Mouse (Mus musculus) megakaryocyte, adult 5-6 weeks (primary cell): ENCODE data around the gene Mid1. TPM values are rescaled to one million over a fixed set of nuclear protein-coding genes. Genes with fewer than 3 reads are reported as not detected.
"Not testable (repeated sequence)": the region's sequence is repeated elsewhere in the genome, so short reads cannot be mapped to it uniquely, and the experiment has no call there.

ENCODE experiments used
- ATAC-seq: 2 replicates; pipeline ENCODE4 v1.8.0; 2016; ENCODE audit warnings: mild to moderate bottlenecking, inconsistent platforms; ENCODE audit not compliant: poor library complexity, severe bottlenecking
- total RNA-seq, 2 experiments: library from RNA; stranded (forward) in 1 of 2; stranded (reverse) in 1 of 2; fragments of 153-499, 151-499 nt in 1 of 2; fragments of 221-1000, 200-1000 nt in 1 of 2; gene quantifications; 2 replicates each; pipeline versions ENCODE4 v1.2.3 to v1.2.4; 2015 to 2017

Mid1 gene
- total RNA-seq, 2 experiments from 2014 or later, result 6.3 to 16.8 TPM

DNA sequence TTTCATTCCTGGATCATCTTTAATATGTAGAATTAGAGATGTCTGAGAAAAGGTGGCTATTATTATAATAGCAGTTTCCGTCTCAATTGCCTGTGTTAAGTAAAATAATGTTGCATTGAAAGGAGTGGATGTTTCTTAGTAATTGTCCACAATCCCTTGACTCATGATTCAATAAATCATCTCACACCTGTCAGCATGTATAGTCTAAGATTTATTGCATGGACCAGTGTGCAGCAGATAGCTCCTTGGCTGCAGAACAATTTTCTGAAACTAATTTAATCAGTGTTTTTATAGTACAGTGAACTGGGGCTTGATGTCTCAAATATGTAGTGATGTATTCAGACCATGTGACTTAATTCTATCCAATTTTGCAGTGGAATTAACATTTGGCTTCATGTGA is 265.6 kb downstream of the Mid1 start:
- ATAC-seq, result no peak

DNA sequence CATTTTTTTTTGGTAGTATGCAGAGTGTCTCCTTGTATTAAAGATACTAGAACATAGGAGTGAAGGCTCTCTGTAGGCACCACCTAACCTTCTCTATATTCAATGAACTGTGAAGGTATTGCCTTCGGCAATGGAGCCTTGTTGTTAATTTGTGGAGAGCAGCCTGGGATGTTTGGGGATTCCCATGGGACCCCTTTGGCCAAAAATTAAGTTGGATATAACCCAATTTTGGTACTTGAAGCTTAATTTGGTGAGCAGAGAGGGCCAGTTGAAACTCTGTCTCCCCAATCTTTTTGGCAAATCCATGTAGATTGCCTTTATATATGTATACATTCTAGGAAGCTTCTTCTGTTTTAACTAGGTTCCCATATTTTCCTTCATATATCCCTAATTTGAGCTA is 284.3 kb downstream of the Mid1 start:
- no peak for ATAC-seq

DNA sequence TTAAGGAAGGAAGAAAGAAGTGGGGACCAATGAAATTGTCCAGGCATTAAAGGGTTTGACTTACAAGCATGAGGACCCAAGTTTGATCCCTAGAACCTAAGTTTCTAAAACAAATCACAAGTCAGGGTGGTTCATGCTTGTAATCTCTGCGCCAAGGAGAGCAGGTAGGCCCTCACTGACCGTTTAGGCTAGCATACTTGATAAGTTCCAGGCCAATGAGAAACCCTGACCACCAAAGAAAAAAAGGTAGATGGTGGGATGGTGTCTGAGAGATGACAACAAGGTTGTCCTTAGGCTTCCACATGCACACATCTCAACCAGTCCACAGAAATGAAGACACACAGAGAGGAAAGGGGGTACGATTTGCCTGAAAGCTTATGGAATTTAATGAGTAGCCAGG is 284.8 kb downstream of the Mid1 start:
- not testable (repeated sequence) for ATAC-seq

DNA sequence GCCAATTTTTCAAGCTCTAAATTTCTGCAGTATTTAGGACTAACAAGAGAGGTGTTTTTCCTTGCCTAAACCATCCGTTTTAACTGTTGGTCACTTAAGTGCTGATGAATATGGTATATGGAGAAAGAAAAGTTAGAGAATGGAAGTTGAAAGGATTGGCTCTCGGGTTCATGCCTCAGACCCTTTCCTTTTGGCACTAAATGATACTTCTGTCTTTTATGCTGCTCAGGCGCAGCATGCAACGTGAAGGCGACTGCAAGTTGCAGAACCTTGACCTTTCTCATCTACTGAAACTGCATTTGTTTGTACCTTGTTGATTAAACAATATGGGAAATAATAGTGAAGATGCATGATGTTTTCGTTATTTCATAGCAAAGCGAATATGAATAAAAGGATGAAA is 285.5 kb downstream of the Mid1 start:
- not testable (repeated sequence) for ATAC-seq

DNA sequence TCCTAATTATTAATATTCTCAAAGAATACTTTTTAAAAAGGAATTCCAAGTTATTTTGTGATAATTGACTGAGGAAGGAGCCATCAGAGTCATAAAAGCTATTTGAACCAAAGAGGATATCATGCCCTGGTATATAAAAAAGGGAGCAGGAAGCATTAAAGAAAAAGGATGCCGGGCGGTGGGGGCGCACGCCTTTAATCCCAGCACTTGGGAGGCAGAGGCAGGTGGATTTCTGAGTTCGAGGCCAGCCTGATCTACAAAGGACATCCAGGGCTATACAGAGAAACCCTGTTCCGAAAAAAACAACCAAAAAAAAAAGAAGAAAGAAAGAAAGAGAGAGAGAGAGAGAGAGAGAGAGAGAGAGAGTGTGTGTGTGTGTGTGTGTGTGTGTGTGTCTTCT is 286.6 kb downstream of the Mid1 start:
- not testable (repeated sequence) for ATAC-seq

DNA sequence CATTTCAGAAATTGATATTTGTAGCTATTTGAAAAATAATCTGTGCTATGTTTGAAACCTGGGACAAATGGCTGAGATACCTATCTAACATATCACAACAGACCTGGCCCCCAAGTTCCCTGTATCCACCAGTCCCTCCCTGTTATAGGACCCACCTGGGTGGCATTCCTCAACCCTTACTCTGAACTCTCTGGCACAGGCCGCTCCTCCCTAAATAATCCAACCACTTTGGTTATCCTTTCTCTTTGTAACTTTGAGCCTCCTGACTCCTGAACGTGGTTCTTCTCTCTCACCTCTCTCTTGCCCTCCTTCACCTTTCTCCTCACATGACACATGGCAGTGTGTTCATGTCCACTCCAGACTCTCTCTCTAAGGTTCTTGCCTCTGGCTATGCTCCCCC is 287.1 kb downstream of the Mid1 start:
- ATAC-seq, result not testable (repeated sequence)

DNA sequence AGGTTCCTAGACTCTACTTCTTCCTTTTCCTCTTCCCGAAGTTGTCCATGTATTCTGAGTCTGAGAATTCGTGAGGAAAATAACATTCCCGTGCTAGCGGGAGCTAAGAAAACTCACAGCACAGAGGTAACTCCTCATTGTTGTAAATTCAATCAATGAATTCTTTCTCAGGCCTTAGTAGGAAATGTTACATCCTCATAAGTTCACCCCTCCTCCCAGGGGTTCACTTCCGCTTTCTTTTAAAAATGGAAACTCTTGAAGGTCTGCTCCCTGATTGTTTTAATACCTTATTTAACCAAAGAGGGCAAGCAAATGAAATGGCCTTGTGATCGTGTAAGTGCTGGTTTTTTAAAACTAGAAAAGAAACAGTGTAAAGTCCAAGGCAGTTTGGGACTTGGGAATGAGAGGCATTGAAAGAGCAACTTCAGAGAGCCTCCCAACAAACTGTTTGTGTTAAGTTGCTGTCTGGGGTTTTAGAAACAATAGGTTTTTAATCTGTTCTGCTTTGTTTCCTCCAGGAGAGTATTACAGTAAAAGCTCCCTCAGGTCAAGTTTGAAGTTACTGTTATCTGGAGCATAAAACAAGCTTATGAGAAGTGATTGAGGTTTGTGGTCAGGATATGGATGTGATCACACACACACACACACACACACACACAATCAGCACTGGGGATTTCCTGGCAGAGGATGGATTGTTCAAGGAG is 287.9 kb downstream of the Mid1 start:
- ATAC-seq, result peak; percentile 79

DNA sequence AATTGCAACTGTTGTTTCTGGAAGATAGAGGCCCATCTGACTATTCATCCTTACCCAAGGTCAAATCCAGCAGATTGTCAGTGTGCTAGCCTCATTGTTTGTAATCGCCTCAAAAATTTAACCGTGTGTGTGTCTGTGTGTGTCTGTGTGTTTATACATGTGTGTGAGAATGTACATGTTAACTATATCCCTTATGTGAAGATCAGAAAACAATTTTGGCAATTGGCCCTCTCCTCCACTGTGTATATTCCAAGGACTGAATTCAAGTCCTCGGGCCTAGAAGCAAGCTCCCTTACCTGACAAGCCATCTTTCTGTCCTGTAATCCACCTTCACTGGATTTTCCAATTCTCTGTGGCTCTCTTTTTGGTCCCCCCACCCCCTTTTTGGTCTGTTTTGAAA is 288.8 kb downstream of the Mid1 start:
- ATAC-seq, result not testable (repeated sequence)

DNA sequence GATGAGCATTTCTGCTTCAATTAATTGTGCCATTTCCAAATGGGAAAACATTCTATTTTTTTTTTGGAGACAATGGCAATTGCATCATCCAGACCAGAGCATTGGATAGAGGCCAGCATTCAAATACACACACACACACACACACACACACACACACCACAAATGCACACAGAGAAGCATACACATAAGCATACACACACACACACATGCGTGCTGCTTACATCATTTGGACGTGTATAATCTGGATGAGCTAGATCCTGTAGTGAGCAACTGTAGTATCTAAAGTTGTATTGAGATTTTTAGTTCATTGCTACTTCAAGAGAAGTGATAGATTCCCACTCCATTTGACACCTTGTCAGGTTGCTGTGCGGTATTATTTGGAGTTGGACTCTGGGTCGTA is 289.5 kb downstream of the Mid1 start:
- not testable (repeated sequence) for ATAC-seq

DNA sequence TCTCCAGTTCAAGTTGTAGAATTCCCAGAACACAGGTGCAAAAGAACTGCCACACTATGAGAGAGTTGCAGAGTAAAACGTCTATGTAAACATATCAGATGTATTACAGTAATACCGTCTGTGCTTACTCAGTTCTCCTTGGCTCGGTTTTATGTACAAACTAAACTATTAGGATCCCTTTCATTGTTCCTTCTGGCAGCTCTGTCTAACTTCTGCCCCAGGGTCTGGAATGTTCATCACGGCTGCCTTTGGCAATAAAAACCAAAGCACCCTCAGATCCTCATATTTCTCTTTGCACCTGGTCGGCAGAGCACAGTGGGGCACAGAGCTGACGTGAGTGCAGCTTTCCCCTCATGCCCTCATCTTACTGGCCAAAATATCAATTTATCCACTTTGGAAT is 290.0 kb downstream of the Mid1 start:
- ATAC-seq, result not testable (repeated sequence)

DNA sequence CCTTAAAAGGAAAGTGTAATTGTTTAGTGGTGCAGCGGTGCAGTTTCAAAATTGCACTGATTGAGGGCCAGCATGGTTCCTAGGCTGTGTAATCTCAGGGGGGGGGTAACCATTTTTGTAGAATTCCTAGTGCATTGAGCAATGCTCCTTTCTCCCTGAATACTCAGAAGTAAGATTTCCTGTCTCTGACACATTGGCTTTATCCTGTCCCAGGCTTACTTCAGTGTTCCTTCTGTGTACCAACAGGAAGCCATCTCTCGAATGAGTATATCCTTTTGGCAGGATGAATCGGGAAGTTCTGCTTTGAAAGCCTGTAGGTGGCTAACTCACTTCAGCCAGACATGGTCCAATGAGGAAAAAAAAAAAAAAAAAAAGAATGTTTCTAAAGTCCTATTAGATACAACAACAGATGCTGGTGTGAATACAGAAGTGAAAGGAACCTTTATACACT is 290.7 kb downstream of the Mid1 start:
- peak; percentile 3; the same call in 1 of the 2 replicates for ATAC-seq

DNA sequence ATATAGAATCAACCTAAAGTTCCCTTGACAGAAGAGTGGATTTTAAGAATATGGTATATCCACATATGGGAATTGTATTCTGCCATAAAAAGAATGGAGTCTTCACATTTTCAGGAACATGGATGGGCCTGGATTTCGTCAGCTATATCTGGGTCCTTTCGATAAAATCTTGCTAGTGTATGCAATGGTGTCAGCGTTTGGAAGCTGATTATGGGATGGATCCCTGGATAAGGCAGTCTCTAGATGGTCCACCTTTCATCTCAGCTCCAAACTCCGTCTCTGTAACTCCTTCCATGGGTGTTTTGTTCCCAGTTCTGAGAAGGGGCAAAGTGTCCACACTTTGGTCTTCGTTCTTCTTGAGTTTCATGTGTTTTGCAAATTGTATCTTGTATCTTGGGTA is 291.3 kb downstream of the Mid1 start:
- not testable (repeated sequence) for ATAC-seq

DNA sequence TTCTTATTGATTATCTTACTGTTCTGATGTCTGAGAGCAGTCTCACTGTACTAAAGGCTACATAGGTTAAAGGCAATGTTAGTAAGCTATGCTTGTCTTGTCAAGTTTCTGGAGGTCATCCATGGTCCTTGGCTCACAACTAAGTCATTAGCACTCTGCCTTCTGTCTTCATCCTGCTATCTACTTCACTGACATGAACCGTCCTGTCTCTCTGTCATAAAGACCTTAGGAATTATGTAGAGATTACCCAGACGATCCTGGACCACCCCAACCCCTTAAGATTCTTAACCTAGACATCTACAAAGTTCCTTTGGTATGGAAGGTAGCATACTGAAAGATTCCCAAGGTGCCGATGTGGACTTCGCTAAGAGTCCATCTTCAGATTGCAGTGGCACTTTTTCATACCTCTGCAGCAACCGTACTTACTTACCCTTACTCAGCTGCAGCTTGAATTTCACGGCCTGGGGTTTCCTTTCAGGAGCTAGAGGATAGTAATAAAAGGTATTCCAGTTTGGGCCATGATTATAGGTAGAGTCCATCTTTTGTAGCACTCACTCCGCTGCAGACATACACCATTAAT is 292.9 kb downstream of the Mid1 start:
- ATAC-seq, result not testable (repeated sequence)

DNA sequence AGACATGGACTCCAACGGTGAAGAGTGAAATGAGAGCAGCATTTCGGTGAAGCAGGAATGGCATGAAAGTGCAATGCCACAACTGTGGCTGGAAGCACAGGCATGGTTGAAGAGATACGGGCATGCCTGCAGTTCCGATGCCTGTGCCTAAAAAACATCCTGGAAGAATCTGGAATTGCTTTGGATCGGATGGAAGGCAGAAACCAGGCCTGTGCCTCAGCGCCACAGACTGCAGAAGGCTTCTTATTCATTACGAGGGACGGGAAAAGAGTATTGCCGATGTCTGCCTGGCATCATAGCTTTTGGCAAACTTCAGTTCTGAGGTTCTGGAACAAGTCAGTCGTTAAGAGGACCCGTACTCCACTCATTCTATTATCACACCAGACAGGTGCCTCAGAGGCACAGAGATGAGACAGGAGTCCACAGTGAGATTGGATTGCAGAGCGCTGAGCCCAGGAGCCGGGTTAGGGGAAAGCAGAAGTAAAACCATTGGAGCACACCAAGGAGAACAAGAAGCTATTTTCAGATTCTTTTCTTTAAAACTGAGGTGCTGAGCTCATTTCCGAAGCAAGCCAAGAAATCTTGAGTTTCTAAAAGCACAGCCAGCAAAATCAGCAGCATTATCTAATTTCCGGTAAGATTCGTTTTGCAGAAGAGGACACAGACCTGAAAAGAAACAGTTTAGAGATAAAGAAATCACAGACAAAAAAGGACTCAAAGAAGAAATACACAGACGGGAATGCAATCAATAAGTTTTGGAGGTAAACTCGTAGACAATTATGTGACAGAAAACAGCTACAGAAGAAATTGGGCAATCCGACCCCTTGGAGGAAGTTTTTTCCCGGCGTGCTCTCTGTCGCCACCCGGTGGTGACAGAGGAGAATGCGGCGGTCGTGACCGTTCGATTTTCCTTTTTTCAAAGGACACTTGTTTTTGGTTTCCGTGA is 293.7 kb downstream of the Mid1 start:
- peak; percentile 62 for ATAC-seq

DNA sequence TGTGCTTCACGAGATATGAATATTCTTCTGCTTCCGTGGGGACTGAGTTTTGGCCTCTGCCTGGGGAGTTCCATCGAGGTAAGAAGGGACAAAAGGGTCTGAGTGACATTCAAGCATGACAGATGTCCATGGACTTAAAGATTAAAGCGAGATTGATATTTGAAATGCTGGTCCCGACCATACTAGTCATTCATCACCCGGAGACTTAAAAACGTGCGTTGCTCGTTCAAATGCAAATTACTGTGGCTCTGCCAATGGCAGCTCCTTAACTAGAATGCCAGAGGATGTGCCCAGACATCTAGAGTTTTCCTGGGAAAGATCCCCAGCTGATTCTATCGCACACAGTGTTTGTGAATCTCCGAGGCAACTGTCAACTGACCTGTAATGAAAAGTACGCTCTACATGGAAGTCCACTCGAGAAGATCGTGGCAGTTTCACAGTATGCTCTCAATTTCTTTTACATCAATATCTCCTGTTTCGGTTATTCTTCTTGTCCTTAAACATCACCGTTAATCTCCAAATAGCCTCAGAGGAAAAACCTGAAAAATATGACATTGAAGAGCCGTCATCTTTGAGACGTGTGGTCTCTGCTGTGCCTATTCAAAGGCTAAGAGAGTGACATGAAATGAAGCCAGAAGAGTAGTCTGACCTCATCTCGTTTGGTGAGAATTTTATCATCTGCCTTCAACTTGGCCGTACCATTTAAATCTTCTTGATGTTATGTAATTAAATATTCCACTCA is 294.6 kb downstream of the Mid1 start:
- not testable (repeated sequence) for ATAC-seq

DNA sequence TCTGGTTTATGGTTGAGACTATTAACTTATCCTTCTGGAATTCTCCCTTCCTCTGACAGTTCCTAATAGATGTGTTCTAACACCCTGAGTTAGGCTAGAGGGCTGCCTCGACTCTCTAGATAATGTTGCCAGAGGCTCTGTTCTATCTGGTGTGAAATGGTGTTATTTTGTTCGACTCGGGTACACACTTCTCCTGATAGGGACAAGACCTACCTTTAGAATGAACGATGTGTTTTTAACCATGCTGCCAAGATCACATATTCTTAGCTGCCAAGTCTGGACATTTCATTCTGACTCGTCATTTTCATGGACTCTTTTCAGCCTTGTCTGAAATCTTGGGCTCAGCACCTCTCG is 295.2 kb downstream of the Mid1 start:
- ATAC-seq, result not testable (repeated sequence)

DNA sequence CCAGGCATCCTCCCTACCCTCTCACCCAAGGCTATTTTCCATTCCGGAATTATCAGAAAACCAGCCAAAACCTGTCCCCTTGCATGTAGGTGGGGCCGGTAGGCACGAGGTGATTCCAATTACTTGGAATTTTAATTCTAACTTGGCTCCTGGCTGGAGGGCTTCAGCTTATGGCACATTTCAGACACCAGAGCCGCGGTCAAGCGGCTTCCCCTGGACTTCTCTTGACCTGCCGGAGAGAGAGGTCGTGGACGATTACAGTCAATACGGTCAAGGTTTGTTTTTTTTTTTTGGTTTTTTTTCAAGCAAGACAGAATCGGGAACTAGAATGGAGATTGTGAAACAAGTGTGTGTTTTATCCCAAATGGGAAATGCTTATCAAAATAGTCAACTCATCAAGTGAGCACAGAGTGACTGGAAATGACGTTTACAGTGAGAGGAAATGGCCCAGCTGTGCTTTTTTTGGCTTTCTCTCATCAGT is 295.9 kb downstream of the Mid1 start:
- ATAC-seq, result peak; percentile 38

DNA sequence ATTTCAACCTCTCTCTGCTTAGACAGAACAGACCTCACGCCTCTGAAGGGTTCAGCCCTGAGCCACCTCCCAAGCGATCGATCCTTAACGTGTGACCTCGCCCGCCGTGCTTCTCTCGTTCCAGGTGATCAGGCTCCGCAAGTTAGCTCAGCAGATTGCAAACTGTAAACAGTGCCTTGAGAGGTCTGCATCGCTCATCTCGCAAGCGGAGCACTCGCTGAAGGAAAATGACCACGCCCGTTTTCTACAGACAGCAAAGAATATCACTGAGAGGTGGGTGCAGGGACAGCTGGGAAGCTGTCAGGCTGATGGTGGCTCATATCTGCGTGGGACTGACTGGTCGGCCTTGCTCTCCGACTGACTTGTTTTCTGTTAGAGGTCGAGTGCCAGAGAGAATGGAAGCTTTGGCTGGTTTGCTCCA is 296.8 kb downstream of the Mid1 start:
- ATAC-seq, result not testable (repeated sequence)

DNA sequence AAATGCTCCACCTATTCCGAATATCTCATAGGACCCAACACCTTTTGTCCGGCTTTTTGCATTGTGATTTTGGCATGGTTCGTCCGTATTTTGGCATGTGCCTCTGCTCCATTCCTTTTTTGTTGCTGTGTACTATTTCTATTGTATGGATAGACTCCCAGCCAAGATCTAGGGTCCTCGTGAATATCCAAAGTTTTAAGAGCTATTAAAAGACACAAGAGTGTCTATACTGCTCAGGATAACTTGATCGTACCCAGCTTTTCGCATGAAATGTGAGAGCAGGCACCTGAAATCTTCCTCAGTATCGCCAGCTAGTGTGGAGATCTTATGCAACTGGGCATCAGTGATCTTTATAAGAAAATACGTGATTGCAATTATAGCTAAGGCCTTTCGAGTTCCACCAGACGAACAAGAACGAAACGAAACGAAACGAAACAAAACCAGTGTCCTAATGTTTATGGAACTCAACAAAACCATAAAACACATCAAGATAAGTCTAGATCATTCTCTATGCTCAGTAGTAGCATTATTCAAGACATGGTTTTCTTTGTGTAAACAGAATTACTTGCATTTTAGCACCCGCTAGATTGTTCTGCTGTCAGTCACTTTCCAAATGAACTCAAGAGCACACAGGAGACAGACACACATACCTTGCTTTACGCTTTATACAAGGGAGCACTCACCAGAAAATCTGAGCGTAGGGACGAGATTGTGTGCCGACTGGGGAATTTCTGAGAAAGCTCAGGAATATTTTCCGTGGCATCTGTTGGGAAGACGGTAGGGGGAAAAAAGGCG is 297.8 kb downstream of the Mid1 start:
- not testable (repeated sequence) for ATAC-seq
